Mouse (Mus musculus): ENCODE measurements around the gene Pth1r.

- TF ChIP-seq CTCF (IDR thresholded peaks at IDR 0.05) (no peak), POLR2A (IDR thresholded peaks at IDR 0.05; ENCODE audit: insufficient read depth, low read depth, low read length) (no peak), EP300 (IDR thresholded peaks at IDR 0.05; ENCODE audit: insufficient read depth, low read depth, low read length) (no peak)
Observed at GRCm38 (mm10) chr9:110682255-110682654, 64.7 kb downstream of the Pth1r start.

Measured in heart, adult 2 months (tissue).